Comparison of ENCODE assay signal across 13 mouse cellular contexts in the genomic region with DNA sequence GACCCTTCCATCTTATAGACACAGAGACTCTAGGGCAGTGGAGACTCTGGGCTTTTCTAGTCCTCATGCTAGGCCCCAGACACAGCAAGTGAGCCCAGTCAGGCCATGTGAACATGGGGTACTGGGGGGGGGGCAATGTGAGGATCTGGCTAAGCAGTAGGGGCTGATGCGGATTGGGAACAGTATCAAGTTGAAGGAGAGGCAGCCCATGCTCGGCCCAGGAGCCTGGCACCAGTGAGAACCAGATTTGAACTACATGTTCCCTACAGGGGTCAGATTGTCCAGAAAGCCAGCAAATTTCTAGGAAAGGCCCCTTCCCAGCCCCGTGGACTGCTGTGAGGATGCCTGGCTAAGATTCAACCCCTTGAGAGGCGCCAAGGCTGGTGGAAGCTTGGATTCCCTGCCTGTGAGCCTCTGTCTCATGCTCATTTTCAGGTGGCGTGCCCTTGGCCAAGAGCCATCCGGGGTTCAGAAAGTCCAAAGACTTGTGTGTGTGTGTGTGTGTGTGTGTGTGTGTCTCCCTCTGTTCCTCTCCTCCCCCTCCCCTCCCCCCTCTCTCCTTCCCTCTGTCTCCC. TPM values are rescaled to one million over a fixed set of nuclear protein-coding genes. Genes with fewer than 3 reads are reported as not detected.
A peak's percentile ranks its signal among the peaks of the same experiment; 100 is the strongest.
DNase-seq lines count a peak whose midpoint lies in the region; ATAC-seq and TF ChIP-seq lines count a peak whose summit lies in the region.
"Had no signal": no experiment of that assay in that cellular context is flagged by ENCODE, and none has a peak within 500 bp of the region (broad histone marks: within the 10 kb centered on the region; RNA-seq: fewer than 3 reads in every experiment).

No protein-coding gene starts in this region.

- no peak for TF ChIP-seq EP300 in lung, postnatal 0 days (IDR thresholded peaks at IDR 0.05)

- H3K9me3 ChIP-seq in forebrain, postnatal 0 days (ENCODE audit: low read length): no peaks in the 10 kb centered on the region
- H3K9me3 ChIP-seq in forebrain, embryonic 10.5 days: no peaks in the 10 kb centered on the region
- no peaks in the 10 kb centered on the region for H3K9me3 ChIP-seq in limb, embryonic 13.5 days
- no peaks in the 10 kb centered on the region for H3K9me3 ChIP-seq in lung, postnatal 0 days (ENCODE audit: low read length)
- H3K9me3 ChIP-seq: embryonic facial prominence, embryonic 15.5 days had no signal

- no peak overlapping the region for H3K4me2 ChIP-seq in forebrain, postnatal 0 days (ENCODE audit: low read depth)
- H3K4me2 ChIP-seq in limb, embryonic 13.5 days (replicated peaks): no peak overlapping the region
- no peak overlapping the region for H3K4me2 ChIP-seq in lung, postnatal 0 days (replicated peaks; ENCODE audit: low read depth, low read length)
- H3K4me2 ChIP-seq: embryonic facial prominence, embryonic 15.5 days; liver, embryonic 11.5 days; lung, embryonic 14.5 days had no signal

- H3K36me3 ChIP-seq in forebrain, postnatal 0 days (ENCODE audit: insufficient read depth): no peaks in the 10 kb centered on the region
- no peaks in the 10 kb centered on the region for H3K36me3 ChIP-seq in forebrain, embryonic 10.5 days (replicated peaks)
- no peaks in the 10 kb centered on the region for H3K36me3 ChIP-seq in limb, embryonic 13.5 days
- H3K36me3 ChIP-seq in lung, postnatal 0 days (ENCODE audit: insufficient read depth, low read length): no peaks in the 10 kb centered on the region
- H3K36me3 ChIP-seq: embryonic facial prominence, embryonic 15.5 days had no signal

- no peaks in the 10 kb centered on the region for H3K27me3 ChIP-seq in forebrain, postnatal 0 days (ENCODE audit: insufficient read depth, low read length)
- H3K27me3 ChIP-seq in forebrain, embryonic 10.5 days (ENCODE audit: poor library complexity, severe bottlenecking): no peaks in the 10 kb centered on the region
- no peaks in the 10 kb centered on the region for H3K27me3 ChIP-seq in limb, embryonic 13.5 days
- H3K27me3 ChIP-seq in lung, postnatal 0 days (replicated peaks; ENCODE audit: insufficient read depth, low read length): no peaks in the 10 kb centered on the region
- H3K27me3 ChIP-seq: embryonic facial prominence, embryonic 15.5 days had no signal

- ATAC-seq in forebrain, postnatal 0 days: peak; percentile 27; the same call in 1 of the 2 replicates
- 0 out of 2 replicates have a peak, but pooled peaks have one; percentile 7 for ATAC-seq in limb, embryonic 13.5 days (ENCODE audit: low FRiP score, low read depth)
- ATAC-seq in lung, postnatal 0 days: no peak
- ATAC-seq: inflammation-experienced regulatory T-cells, adult 6 months had no signal

- intact Hi-C loops in left cerebral cortex, postnatal 4 days (cut with DNase I): no loop called here
- intact Hi-C loops in left cerebral cortex, postnatal 14 days (cut with DNase I): no loop called here

- no peaks in the 10 kb centered on the region for H3K4me1 ChIP-seq in forebrain, postnatal 0 days (ENCODE audit: insufficient read depth)
- peaks cover 17% of the 10 kb centered on the region for H3K4me1 ChIP-seq in forebrain, embryonic 10.5 days
- H3K4me1 ChIP-seq in limb, embryonic 13.5 days: peaks cover 22% of the 10 kb centered on the region
- H3K4me1 ChIP-seq in lung, postnatal 0 days (ENCODE audit: insufficient read depth, low read depth, low read length): no peaks in the 10 kb centered on the region

- 57% methylated on average over 6 of the region's 6 CpGs for WGBS in forebrain, postnatal 0 days
- WGBS in forebrain, embryonic 10.5 days: 81% methylated on average over 6 of the region's 6 CpGs
- WGBS in limb, embryonic 13.5 days: 53% methylated on average over 6 of the region's 6 CpGs
- 59% methylated on average over 6 of the region's 6 CpGs for WGBS in lung, postnatal 0 days

- H3K27ac ChIP-seq in forebrain, postnatal 0 days (ENCODE audit: low read depth, low read length): no peak overlapping the region
- H3K27ac ChIP-seq in forebrain, embryonic 10.5 days: no peak overlapping the region
- no peak overlapping the region for H3K27ac ChIP-seq in limb, embryonic 13.5 days
- no peak overlapping the region for H3K27ac ChIP-seq in lung, postnatal 0 days (ENCODE audit: low read length)
- H3K27ac ChIP-seq: embryonic facial prominence, embryonic 15.5 days had no signal

- peak; percentile 3 for DNase-seq in forebrain, postnatal 0 days
- DNase-seq in forebrain, embryonic 10.5 days (ENCODE audit: extremely low spot score, low spot score): no peak
- DNase-seq in left cerebral cortex, postnatal 4 days: peak; percentile 87
- DNase-seq in left cerebral cortex, postnatal 14 days (ENCODE audit: low spot score in 2 of 2): no peak
- peak; percentile 7 to 48 for DNase-seq in kidney, adult 8-10 months
- no peak for DNase-seq in lung, postnatal 0 days (ENCODE audit: low spot score)
- DNase-seq: gastrocnemius, postnatal 25 days; lung, embryonic 14.5 days; right cerebral cortex, adult 18-20 months had no signal

- no peak overlapping the region for H3K9ac ChIP-seq in forebrain, postnatal 0 days
- no peak overlapping the region for H3K9ac ChIP-seq in limb, embryonic 13.5 days
- no peak overlapping the region for H3K9ac ChIP-seq in lung, postnatal 0 days (replicated peaks; ENCODE audit: low read depth)
- H3K9ac ChIP-seq: embryonic facial prominence, embryonic 15.5 days; lung, embryonic 14.5 days had no signal

- no peak for TF ChIP-seq CTCF in forebrain, postnatal 0 days (IDR thresholded peaks at IDR 0.05; ENCODE audit: low read depth)
- no peak for TF ChIP-seq CTCF in lung, postnatal 0 days (IDR thresholded peaks at IDR 0.05)

- no peak overlapping the region for H3K4me3 ChIP-seq in forebrain, postnatal 0 days (ENCODE audit: low read depth, low read length)
- no peak overlapping the region for H3K4me3 ChIP-seq in forebrain, embryonic 10.5 days
- H3K4me3 ChIP-seq in limb, embryonic 13.5 days: no peak overlapping the region
- H3K4me3 ChIP-seq in lung, postnatal 0 days (ENCODE audit: low read depth, low read length): no peak overlapping the region
- H3K4me3 ChIP-seq: embryonic facial prominence, embryonic 15.5 days had no signal

RNA-seq across cellular contexts. Expression of gene Isg20, which starts 45.4 kb away (rescaled TPM):
- 0.38 and 2.2 TPM in 2 replicates for total RNA-seq in forebrain, postnatal 0 days (2014; rRNA removed)
- polyA plus RNA-seq in forebrain, postnatal 0 days (2015; fragmentation: Nextera tagmentation; extraction: Ambion mirVana): 0.87 and 1.6 TPM in 2 replicates
- 0.40 and 0.84 TPM in 2 replicates for polyA plus RNA-seq in forebrain, embryonic 10.5 days (2016; fragmentation: Nextera tagmentation; extraction: Ambion mirVana)
- total RNA-seq in left cerebral cortex, postnatal 4 days (2021): under 1 TPM in 1 of 2 experiments, not detected in 1; 0.74 TPM
- 1 to 10 TPM in 1 of 2 experiments, under 1 TPM in 1; 0.90 to 1.0 TPM for total RNA-seq in left cerebral cortex, postnatal 14 days (2021)
- polyA plus RNA-seq in limb, embryonic 13.5 days (2015; fragmentation: Nextera tagmentation; extraction: Ambion mirVana): 0.57 and 0.94 TPM in 2 replicates
- polyA plus RNA-seq in lung, postnatal 0 days (2015; fragmentation: Nextera tagmentation; extraction: Ambion mirVana): 31.0 and 38.5 TPM in 2 replicates

Comparison
In these comparisons a context has a peak if more than half of its experiments do, and no peak if none do; other contexts are left out.
1. DNase-seq: peak in forebrain, postnatal 0 days (single experiment), left cerebral cortex, postnatal 4 days (single experiment) and kidney, adult 8-10 months (2 of 2); none in forebrain, embryonic 10.5 days (single experiment), left cerebral cortex, postnatal 14 days (0 of 2) and lung, postnatal 0 days (single experiment).
2. RNA of gene Isg20, which starts 45.4 kb away (polyA plus RNA-seq): 31.0 to 38.5 TPM in lung, postnatal 0 days; 0.87 to 1.6 TPM in forebrain, postnatal 0 days, 0.57 to 0.94 TPM in limb, embryonic 13.5 days and 0.40 to 0.84 TPM in forebrain, embryonic 10.5 days; every median in the first group is over 10 times any median in the second.